Mouse (Mus musculus): ENCODE measurements around the gene Mamdc2. TPM values are rescaled to one million over a fixed set of nuclear protein-coding genes. Genes with fewer than 3 reads are reported as not detected.

Mamdc2 gene
- total and polyA plus RNA-seq, 2 experiments: 1.5 to 2.1 TPM

- Histone ChIP-seq H3K27ac (replicated peaks; ENCODE audit: insufficient read depth, low read depth, low read length) (no peak overlapping the region), H3K79me2 (ENCODE audit: control insufficient read depth, insufficient read depth, low read length) (no peaks in the 10 kb centered on the region), H3K27me3 (ENCODE audit: control insufficient read depth, insufficient read depth, low read length) (no peaks in the 10 kb centered on the region), H3K9ac (ENCODE audit: low read depth, low read length) (no peak overlapping the region), H3K4me1 (ENCODE audit: control insufficient read depth, insufficient read depth, low read length) (no peaks in the 10 kb centered on the region), H3K36me3 (ENCODE audit: control insufficient read depth, insufficient read depth, low read length) (no peaks in the 10 kb centered on the region), H3K4me3 (ENCODE audit: insufficient read depth, low read depth, low read length) (no peak overlapping the region)
- no peak for TF ChIP-seq POLR2A (IDR thresholded peaks at IDR 0.05; ENCODE audit: extremely low read depth, insufficient read depth, low read length)
- 84% methylated on average over 4 of the region's 4 CpGs for WGBS
- DNase-seq (ENCODE audit: extremely low read depth, low read depth, low spot score): no peak
These were observed 59.4 kb downstream of the Mamdc2 start for GRCm38 (mm10) chr19:23388862-23389272.

GRCm38 (mm10) chr19:23388083-23388861 is 60.0 kb downstream of the Mamdc2 start:
- Histone ChIP-seq H3K36me3 (ENCODE audit: control insufficient read depth, insufficient read depth, low read length) (no peaks in the 10 kb centered on the region), H3K4me1 (ENCODE audit: control insufficient read depth, insufficient read depth, low read length) (no peaks in the 10 kb centered on the region), H3K4me3 (ENCODE audit: insufficient read depth, low read depth, low read length) (no peak overlapping the region), H3K79me2 (ENCODE audit: control insufficient read depth, insufficient read depth, low read length) (no peaks in the 10 kb centered on the region), H3K27ac (replicated peaks; ENCODE audit: insufficient read depth, low read depth, low read length) (no peak overlapping the region), H3K27me3 (ENCODE audit: control insufficient read depth, insufficient read depth, low read length) (no peaks in the 10 kb centered on the region), H3K9ac (ENCODE audit: low read depth, low read length) (no peak overlapping the region)
- no peak for DNase-seq (ENCODE audit: extremely low read depth, low read depth, low spot score)
- WGBS: 18% methylated on average over 7 of the region's 7 CpGs
- TF ChIP-seq CTCF (IDR thresholded peaks at IDR 0.05; ENCODE audit: low read depth, low read length) (no peak), POLR2A (IDR thresholded peaks at IDR 0.05; ENCODE audit: extremely low read depth, insufficient read depth, low read length) (no peak)

- Histone ChIP-seq H3K4me3 (ENCODE audit: insufficient read depth, low read depth, low read length) (no peak overlapping the region), H3K27me3 (ENCODE audit: control insufficient read depth, insufficient read depth, low read length) (no peaks in the 10 kb centered on the region), H3K9ac (ENCODE audit: low read depth, low read length) (no peak overlapping the region), H3K27ac (replicated peaks; ENCODE audit: insufficient read depth, low read depth, low read length) (no peak overlapping the region), H3K4me1 (ENCODE audit: control insufficient read depth, insufficient read depth, low read length) (no peaks in the 10 kb centered on the region), H3K79me2 (ENCODE audit: control insufficient read depth, insufficient read depth, low read length) (no peaks in the 10 kb centered on the region), H3K36me3 (ENCODE audit: control insufficient read depth, insufficient read depth, low read length) (no peaks in the 10 kb centered on the region)
- no peak for DNase-seq (ENCODE audit: extremely low read depth, low read depth, low spot score)
- 85% methylated on average over 2 of the region's 2 CpGs for WGBS
- TF ChIP-seq POLR2A (IDR thresholded peaks at IDR 0.05; ENCODE audit: extremely low read depth, insufficient read depth, low read length) (no peak), CTCF (IDR thresholded peaks at IDR 0.05; ENCODE audit: low read depth, low read length) (no peak)
These were observed 65.8 kb downstream of the Mamdc2 start for GRCm38 (mm10) chr19:23382396-23382795.

GRCm38 (mm10) chr19:23380968-23381367 is 67.3 kb downstream of the Mamdc2 start:
- H3K27me3 ChIP-seq (ENCODE audit: control insufficient read depth, insufficient read depth, low read length): no peaks in the 10 kb centered on the region
- no peaks in the 10 kb centered on the region for H3K4me1 ChIP-seq (ENCODE audit: control insufficient read depth, insufficient read depth, low read length)
- DNase-seq (ENCODE audit: extremely low read depth, low read depth, low spot score): no peak
- no peaks in the 10 kb centered on the region for H3K79me2 ChIP-seq (ENCODE audit: control insufficient read depth, insufficient read depth, low read length)
- no peak for TF ChIP-seq CTCF (IDR thresholded peaks at IDR 0.05; ENCODE audit: low read depth, low read length)
- no peak overlapping the region for H3K9ac ChIP-seq (ENCODE audit: low read depth, low read length)
- no peaks in the 10 kb centered on the region for H3K36me3 ChIP-seq (ENCODE audit: control insufficient read depth, insufficient read depth, low read length)
- H3K4me3 ChIP-seq (ENCODE audit: insufficient read depth, low read depth, low read length): no peak overlapping the region
- 90% methylated on average over 4 of the region's 4 CpGs for WGBS
- H3K27ac ChIP-seq (replicated peaks; ENCODE audit: insufficient read depth, low read depth, low read length): no peak overlapping the region

- Histone ChIP-seq H3K27ac (replicated peaks; ENCODE audit: insufficient read depth, low read depth, low read length) (no peak overlapping the region), H3K27me3 (ENCODE audit: control insufficient read depth, insufficient read depth, low read length) (no peaks in the 10 kb centered on the region), H3K4me1 (ENCODE audit: control insufficient read depth, insufficient read depth, low read length) (no peaks in the 10 kb centered on the region), H3K4me3 (ENCODE audit: insufficient read depth, low read depth, low read length) (no peak overlapping the region), H3K9ac (ENCODE audit: low read depth, low read length) (no peak overlapping the region), H3K36me3 (ENCODE audit: control insufficient read depth, insufficient read depth, low read length) (no peaks in the 10 kb centered on the region), H3K79me2 (ENCODE audit: control insufficient read depth, insufficient read depth, low read length) (no peaks in the 10 kb centered on the region)
- 79% methylated on average over 8 of the region's 8 CpGs for WGBS
- DNase-seq (ENCODE audit: extremely low read depth, low read depth, low spot score): no peak
- TF ChIP-seq CTCF (IDR thresholded peaks at IDR 0.05; ENCODE audit: low read depth, low read length): no peak
- no peak for TF ChIP-seq POLR2A (IDR thresholded peaks at IDR 0.05; ENCODE audit: extremely low read depth, insufficient read depth, low read length)
These were observed 68.3 kb downstream of the Mamdc2 start for GRCm38 (mm10) chr19:23379752-23380504.
